Mouse (Mus musculus) heart, embryonic 14.5 days (tissue): Measurements from ENCODE around the gene Bad. TPM values are rescaled to one million over a fixed set of nuclear protein-coding genes. Genes with fewer than 3 reads are reported as not detected.

ENCODE experiments used
- ATAC-seq: fragments of 200-750 bp; cut with Nextera tagmentation; 2 replicates; pipeline ENCODE4 v1.8.0; 2017; ENCODE audit warnings: low read depth, moderate TSS enrichment; ENCODE audit not compliant: insufficient number of reproducible peaks, insufficient read depth, low FRiP score
- H3K27ac ChIP-seq, 2 experiments: fragments of 200-500 bp in 1 of 2; fragments of 300-500 bp in 1 of 2; sonication (generic) in 1 of 2; replicated peaks in 1 of 2; 2 replicates each; pipeline ENCODE4 v1.5.1; 2012 to 2014; ENCODE audit warnings: low read depth in 2 of 2, low read length in 2 of 2, control low read depth in 1 of 2, mild to moderate bottlenecking in 1 of 2, mixed read lengths in 1 of 2; ENCODE audit not compliant: control insufficient read depth in 1 of 2, insufficient read depth in 1 of 2
- H3K27me3 ChIP-seq: fragments of 300-500 bp; sonication (generic); 2 replicates; pipeline ENCODE4 v1.6.1; 2014; ENCODE audit warnings: mild to moderate bottlenecking, low read length, control low read depth; ENCODE audit not compliant: control insufficient read depth, insufficient read depth
- H3K36me3 ChIP-seq: fragments of 300-500 bp; sonication (generic); 2 replicates; pipeline ENCODE4 v1.6.1; 2014; ENCODE audit warnings: mild to moderate bottlenecking, control low read depth, low read length, mixed read lengths; ENCODE audit not compliant: control insufficient read depth, insufficient read depth
- H3K4me1 ChIP-seq, 2 experiments: fragments of 200-500 bp in 1 of 2; fragments of 300-500 bp in 1 of 2; sonication (generic) in 1 of 2; 2 replicates each; pipeline ENCODE4 v1.6.1; 2012 to 2014; ENCODE audit warnings: low read length in 2 of 2, control low read depth in 1 of 2, mixed read lengths in 1 of 2; ENCODE audit not compliant: control insufficient read depth in 2 of 2, insufficient read depth in 2 of 2
- H3K4me2 ChIP-seq: fragments of 300-500 bp; sonication (generic); 2 replicates; pipeline ENCODE4 v1.6.1; 2014; ENCODE audit warnings: mild to moderate bottlenecking, low read length
- H3K4me3 ChIP-seq, 2 experiments: fragments of 200-500 bp in 1 of 2; fragments of 300-500 bp in 1 of 2; sonication (generic) in 1 of 2; 2 replicates each; pipeline ENCODE4 v1.5.1; 2012 to 2014; ENCODE audit warnings: low read length in 2 of 2, mild to moderate bottlenecking in 2 of 2, control low read depth in 1 of 2, low read depth in 1 of 2, moderate library complexity in 1 of 2; ENCODE audit not compliant: control insufficient read depth in 1 of 2, insufficient read depth in 1 of 2
- H3K9ac ChIP-seq: fragments of 300-500 bp; sonication (generic); 2 replicates; pipeline ENCODE4 v1.6.1; 2014; ENCODE audit warnings: mild to moderate bottlenecking, low read length
- H3K9me3 ChIP-seq: fragments of 300-500 bp; sonication (generic); 2 replicates; pipeline ENCODE4 v1.6.1; 2016; ENCODE audit warnings: low read length, control low read depth; ENCODE audit not compliant: control insufficient read depth
- WGBS: fragments of 180-500 bp; shearing (Covaris S2); extraction: QIAGEN DNeasy Blood & Tissue Kit; methylation state at CpG from one replicate; pipeline ENCODE4 v1.1.7; 2014; 5-methylcytosine and 5-hydroxymethylcytosine counted together
- polyA plus RNA-seq: library from polyadenylated mRNA; unstranded; fragments of >200 nt; fragmentation: Nextera tagmentation; extraction: Ambion mirVana; gene quantifications from 2 replicates; pipeline ENCODE4 v1.2.1, GENCODE M21; 2014

Gene Bad
- polyA plus RNA-seq, 1 experiment from 2014 or later, result 58.0 TPM

GRCm38 (mm10) chr19:6918321-6918720 is 23.3 kb upstream of the Bad start:
- Histone ChIP-seq H3K9ac (no peak overlapping the region), H3K36me3 (peaks cover 45% of the 10 kb centered on the region), H3K4me1 (peaks cover 13 to 32% of the 10 kb centered on the region in 2 experiments), H3K27me3 (no peaks in the 10 kb centered on the region), H3K4me3 (no peak overlapping the region), H3K27ac (no peak overlapping the region), H3K4me2 (no peak overlapping the region), H3K9me3 (no peaks in the 10 kb centered on the region)
- ATAC-seq, result no peak
- WGBS, result 93% methylated on average over 4 of the region's 4 CpGs

- Histone ChIP-seq H3K4me2 (peak overlapping the region; percentile 85), H3K27ac (0 out of 4 replicates have a peak overlapping the region, but pooled peaks of 1 of the 2 experiments have one; percentile 96)
Observed at GRCm38 (mm10) chr19:6919431-6919830, 22.2 kb upstream of the Bad start.

DNA sequence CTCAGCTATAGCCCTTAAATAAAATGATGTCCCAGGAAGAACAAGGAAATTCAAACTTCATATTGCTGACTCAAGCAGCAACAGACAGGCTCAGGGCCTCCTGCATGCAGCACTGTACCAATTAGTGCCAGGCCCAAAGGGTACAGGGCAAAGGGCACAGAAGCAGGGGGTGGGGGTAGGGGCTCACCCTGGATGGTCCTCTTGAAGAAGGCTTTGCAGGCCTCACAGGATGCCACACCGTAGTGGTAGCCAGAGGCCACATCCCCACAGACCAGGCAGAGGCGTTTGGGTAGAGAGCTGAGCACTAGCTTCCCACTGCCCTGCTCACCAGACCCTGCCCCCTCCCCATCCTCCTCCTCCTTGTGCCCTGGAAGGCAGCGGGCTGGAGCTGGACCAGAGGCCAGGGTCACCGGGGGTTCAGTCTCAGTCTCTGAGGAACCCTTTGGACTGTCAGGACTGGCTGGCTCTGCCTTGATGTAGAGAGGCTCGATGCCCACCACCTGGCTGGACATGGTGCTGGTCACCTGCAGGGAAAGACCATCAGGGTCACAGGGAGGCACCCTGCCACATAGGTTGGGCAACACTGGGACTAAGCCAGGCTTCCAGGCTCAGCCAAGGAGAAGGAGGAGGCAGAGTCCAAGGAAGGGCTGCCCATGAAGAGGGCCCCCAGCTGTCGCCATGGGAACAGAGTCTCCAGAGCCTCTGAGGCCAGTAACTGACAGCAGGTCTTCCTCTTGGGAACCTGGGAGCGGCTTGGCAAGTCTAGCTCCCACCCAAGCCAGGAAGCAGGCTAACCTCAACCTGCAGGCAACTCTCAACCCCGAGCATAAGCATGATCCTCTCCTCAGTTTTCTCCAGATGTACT is 21.6 kb upstream of the Bad start:
- 40% methylated on average over 8 of the region's 8 CpGs for WGBS
- peak overlapping the region; percentile 85 for H3K4me2 ChIP-seq
- peak overlapping the region; percentile 94 for H3K9ac ChIP-seq
- H3K27ac ChIP-seq, result peak overlapping the region; percentile 7 to 96; a peak in 2 of 4 replicates
- no peaks in the 10 kb centered on the region for H3K9me3 ChIP-seq
- peaks cover 6% of the 10 kb centered on the region for H3K27me3 ChIP-seq
- peaks cover 32% of the 10 kb centered on the region for H3K36me3 ChIP-seq
- peak overlapping the region; percentile 80 to 82 for H3K4me3 ChIP-seq
- ATAC-seq, result no peak
- peaks cover 13 to 39% of the 10 kb centered on the region in 2 experiments for H3K4me1 ChIP-seq

More at GRCm38 (mm10) chr19:6919431-6919830, 22.2 kb upstream of the Bad start:
- H3K36me3 ChIP-seq, result peaks cover 34% of the 10 kb centered on the region
- H3K9me3 ChIP-seq, result no peaks in the 10 kb centered on the region
- H3K9ac ChIP-seq, result no peak overlapping the region; the same call in 1 of the 2 replicates
- H3K27me3 ChIP-seq, result no peaks in the 10 kb centered on the region
- no peak overlapping the region for H3K4me3 ChIP-seq
- no peak for ATAC-seq
- peaks cover 13 to 32% of the 10 kb centered on the region in 2 experiments for H3K4me1 ChIP-seq

DNA sequence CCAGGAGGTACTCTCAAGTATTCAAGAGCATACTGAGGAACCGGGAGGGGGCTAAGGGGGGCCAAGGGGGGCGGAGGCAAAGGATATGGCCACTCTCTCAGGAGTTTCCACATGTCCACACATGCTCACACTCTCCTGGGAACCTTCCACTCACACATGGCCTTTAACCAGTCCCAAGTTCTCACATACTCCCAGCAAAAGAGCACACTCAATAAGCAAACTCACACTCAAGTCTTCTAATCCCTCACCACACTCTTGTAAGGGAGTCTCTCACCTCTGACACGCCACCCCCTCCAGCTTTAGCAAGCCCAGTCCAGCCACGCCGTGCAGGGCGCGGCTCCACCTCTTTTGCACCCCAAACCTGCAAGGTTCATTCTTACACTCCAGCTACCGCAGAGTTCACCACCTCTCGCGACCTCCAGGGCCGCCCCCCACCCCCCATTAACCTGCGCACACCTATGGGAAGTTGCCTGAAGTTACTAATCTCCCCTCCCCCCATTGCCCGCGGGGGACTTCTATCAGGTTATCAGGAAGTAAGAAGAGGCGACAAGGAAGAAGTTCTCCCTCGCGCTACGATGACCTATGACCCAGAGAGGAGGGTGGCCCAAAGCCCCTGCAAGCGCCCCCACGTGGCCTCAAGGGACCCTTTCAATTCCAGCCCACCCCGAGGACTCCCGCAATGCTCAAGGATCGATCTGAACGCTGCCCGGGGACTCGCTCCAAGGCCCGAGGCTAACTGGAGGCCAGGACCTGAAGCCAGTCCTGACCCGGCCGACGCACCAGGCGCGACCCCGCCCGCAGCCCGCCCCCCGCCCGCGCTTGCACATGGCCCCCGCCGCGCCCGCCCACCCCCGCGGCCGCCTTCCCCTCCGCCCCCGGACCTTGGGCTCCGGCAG is 20.7 kb upstream of the Bad start:
- Histone ChIP-seq H3K36me3 (peaks cover 28% of the 10 kb centered on the region), H3K4me2 (peak overlapping the region; percentile 85), H3K9ac (peak overlapping the region; percentile 94), H3K4me3 (peak overlapping the region; percentile 80 to 82), H3K27me3 (peaks cover 15% of the 10 kb centered on the region), H3K4me1 (peaks cover 16 to 36% of the 10 kb centered on the region in 2 experiments), H3K27ac (peak overlapping the region; percentile 70 to 96), H3K9me3 (peaks cover under 1% of the 10 kb centered on the region; the same call in 1 of the 2 replicates)
- ATAC-seq, result peak; percentile 0; the same call in 1 of the 2 replicates
- 2% methylated on average over 44 of the region's 48 CpGs for WGBS

GRCm38 (mm10) chr19:6921647-6922567 is 19.8 kb upstream of the Bad start, which contains the start of gene Esrra:
Esrra (minus strand) TSS chr19:6921813.
- WGBS, result under 1% methylated on average over 59 of the region's 66 CpGs
- Histone ChIP-seq H3K9me3 (peaks cover 5% of the 10 kb centered on the region; the same call in 1 of the 2 replicates), H3K27me3 (peaks cover 24% of the 10 kb centered on the region), H3K4me1 (peaks cover 16 to 45% of the 10 kb centered on the region in 2 experiments), H3K4me3 (peak within 1 kb of the TSS; percentile 80 to 82), H3K36me3 (peaks cover 20% of the 10 kb centered on the region), H3K27ac (peak within 1 kb of the TSS; percentile 87 to 96), H3K9ac (peak within 1 kb of the TSS; percentile 94), H3K4me2 (peak within 1 kb of the TSS; percentile 85)
- ATAC-seq, result peak; percentile 93

DNA sequence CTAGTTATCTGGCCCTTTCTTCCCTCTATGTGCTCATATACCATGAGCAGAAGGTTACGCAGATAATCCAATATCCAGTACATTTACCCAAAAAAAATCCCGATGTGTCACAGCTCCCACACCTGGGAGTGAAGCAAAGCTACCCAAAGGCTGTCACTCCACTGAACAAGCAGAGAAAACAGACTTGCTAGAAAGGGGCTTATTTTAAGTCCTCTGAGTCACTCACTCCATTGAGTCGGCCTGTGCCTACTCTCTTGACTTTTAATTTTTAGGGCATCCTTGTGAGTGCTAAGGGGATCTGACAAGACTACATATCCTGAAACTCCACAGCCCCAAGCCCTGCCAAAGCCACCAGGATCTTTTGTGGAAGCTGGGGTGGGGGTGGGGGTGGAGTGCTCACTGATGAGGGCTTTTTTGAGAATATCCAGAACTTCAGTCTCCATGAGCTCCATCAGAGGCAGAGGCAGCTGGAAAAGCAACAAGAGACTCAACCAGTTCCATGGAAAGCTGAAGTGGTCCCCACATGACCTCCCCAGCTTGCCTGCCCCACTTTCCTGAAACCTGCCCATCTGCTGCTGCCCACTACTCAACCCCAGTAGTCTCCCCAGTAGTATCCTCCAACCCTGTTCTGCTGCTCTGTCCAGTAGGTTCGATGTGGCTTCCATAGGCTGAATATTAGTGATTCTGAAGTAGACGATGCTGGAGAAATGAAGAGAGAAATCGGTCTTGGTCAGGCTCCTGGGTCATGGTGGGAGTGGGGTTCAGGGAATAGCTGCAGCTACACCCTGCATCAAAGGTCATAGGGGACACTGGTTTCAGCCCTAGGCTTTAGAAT is 18.5 kb upstream of the Bad start:
- Histone ChIP-seq H3K9ac (peak overlapping the region; percentile 74), H3K27me3 (peaks cover 36% of the 10 kb centered on the region), H3K36me3 (peaks cover 12% of the 10 kb centered on the region), H3K4me3 (peak overlapping the region; percentile 46 to 80; a peak in 3 of 4 replicates), H3K9me3 (peaks cover 5% of the 10 kb centered on the region; the same call in 1 of the 2 replicates), H3K4me2 (peak overlapping the region; percentile 85), H3K4me1 (peaks cover 16 to 48% of the 10 kb centered on the region in 2 experiments), H3K27ac (peak overlapping the region; percentile 87 to 90)
- WGBS, result 62% methylated on average over 6 of the region's 6 CpGs
- ATAC-seq, result no peak
